Mouse (Mus musculus): ENCODE measurements around the gene Hus1b.
A peak's percentile ranks its signal among the peaks of the same experiment; 100 is the strongest.

Gene Hus1b

GRCm38 (mm10) chr13:30947540-30947939, at the start of gene Hus1b:
TSS of gene Hus1b (minus strand) at chr13:30947759.
- DNase-seq (ENCODE audit: low read depth in 1 of 2, low spot score in 2 of 2), result no peak

- peak in 1 of 2 experiments; percentile 19 for DNase-seq (ENCODE audit: low read depth in 1 of 2, low spot score in 2 of 2)
Observed at GRCm38 (mm10) chr13:30994249-30994858, 46.8 kb upstream of the Hus1b start.

- DNase-seq (ENCODE audit: low read depth in 1 of 2, low spot score in 2 of 2), result no peak
Observed at GRCm38 (mm10) chr13:30993819-30994218, 46.3 kb upstream of the Hus1b start.

GRCm38 (mm10) chr13:30990233-30990632, 42.7 kb upstream of the Hus1b start:
- no peak for DNase-seq (ENCODE audit: low read depth in 1 of 2, low spot score in 2 of 2)

GRCm38 (mm10) chr13:30989710-30990109, 42.2 kb upstream of the Hus1b start:
- no peak for DNase-seq (ENCODE audit: low read depth in 1 of 2, low spot score in 2 of 2)

- no peak for DNase-seq (ENCODE audit: low read depth in 1 of 2, low spot score in 2 of 2)
Observed at GRCm38 (mm10) chr13:30987686-30988085, 40.1 kb upstream of the Hus1b start.

GRCm38 (mm10) chr13:30986934-30987455, 39.4 kb upstream of the Hus1b start:
- DNase-seq (ENCODE audit: low read depth in 1 of 2, low spot score in 2 of 2), result peak in 1 of 2 experiments; percentile 26

GRCm38 (mm10) chr13:30985598-30986466, 38.3 kb upstream of the Hus1b start:
- DNase-seq (ENCODE audit: low read depth in 1 of 2, low spot score in 2 of 2), result no peak

GRCm38 (mm10) chr13:30985275-30985597, 37.7 kb upstream of the Hus1b start:
- no peak for DNase-seq (ENCODE audit: low read depth in 1 of 2, low spot score in 2 of 2)

GRCm38 (mm10) chr13:30981666-30982065, 34.1 kb upstream of the Hus1b start:
- peak in 1 of 2 experiments; percentile 32 for DNase-seq (ENCODE audit: low read depth in 1 of 2, low spot score in 2 of 2)

- no peak for DNase-seq (ENCODE audit: low read depth in 1 of 2, low spot score in 2 of 2)
Observed at GRCm38 (mm10) chr13:30978224-30978623, 30.7 kb upstream of the Hus1b start.

GRCm38 (mm10) chr13:30976536-30977084, 29.1 kb upstream of the Hus1b start:
- DNase-seq (ENCODE audit: low read depth in 1 of 2, low spot score in 2 of 2), result no peak

GRCm38 (mm10) chr13:30974247-30974630, 26.7 kb upstream of the Hus1b start:
- no peak for DNase-seq (ENCODE audit: low read depth in 1 of 2, low spot score in 2 of 2)

GRCm38 (mm10) chr13:30973501-30974246, 26.1 kb upstream of the Hus1b start, which contains the start of the genes Exoc2 and Gm5447:
TSS of gene Exoc2 (minus strand) at chr13:30974093.
TSS of gene Gm5447 (plus strand) at chr13:30974204.
- DNase-seq (ENCODE audit: low read depth in 1 of 2, low spot score in 2 of 2), result peak; percentile 33 to 46

GRCm38 (mm10) chr13:30972102-30972501, 24.5 kb upstream of the Hus1b start:
- peak in 1 of 2 experiments; percentile 32 for DNase-seq (ENCODE audit: low read depth in 1 of 2, low spot score in 2 of 2)

- no peak for DNase-seq (ENCODE audit: low read depth in 1 of 2, low spot score in 2 of 2)
Observed at GRCm38 (mm10) chr13:30971047-30971446, 23.5 kb upstream of the Hus1b start.

- DNase-seq (ENCODE audit: low read depth in 1 of 2, low spot score in 2 of 2), result no peak
Observed at GRCm38 (mm10) chr13:30968311-30968710, 20.8 kb upstream of the Hus1b start.

- DNase-seq (ENCODE audit: low read depth in 1 of 2, low spot score in 2 of 2), result no peak
Observed at GRCm38 (mm10) chr13:30966507-30966911, 18.9 kb upstream of the Hus1b start.

- no peak for DNase-seq (ENCODE audit: low read depth in 1 of 2, low spot score in 2 of 2)
Observed at GRCm38 (mm10) chr13:30961932-30962331, 14.4 kb upstream of the Hus1b start.

GRCm38 (mm10) chr13:30960714-30961113, 13.2 kb upstream of the Hus1b start:
- no peak for DNase-seq (ENCODE audit: low read depth in 1 of 2, low spot score in 2 of 2)

- no peak for DNase-seq (ENCODE audit: low read depth in 1 of 2, low spot score in 2 of 2)
Observed at GRCm38 (mm10) chr13:30953580-30953979, 6.0 kb upstream of the Hus1b start.

All from monocyte, adult 2 months (primary cell).